Mouse (Mus musculus) large intestine, adult 2 months (tissue): Measurements from ENCODE around the gene Nf1. TPM values are rescaled to one million over a fixed set of nuclear protein-coding genes. Genes with fewer than 3 reads are reported as not detected.
A peak's percentile ranks its signal among the peaks of the same experiment; 100 is the strongest.

ENCODE experiments used
- DNase-seq: peaks from one replicate; pipeline ENCODE4 v3.0.0-alpha.2; 2012; ENCODE audit warnings: low read depth, low spot score
- WGBS: fragments of 180-500 bp; shearing (Covaris S2); methylation state at CpG from one replicate; pipeline ENCODE4 v1.1.7; 2018; 5-methylcytosine and 5-hydroxymethylcytosine counted together
- polyA plus RNA-seq: library from polyadenylated mRNA; depleted of rRNA; stranded (reverse); fragments of >200 nt; gene quantifications from 2 replicates; pipeline ENCODE4 v1.2.3, GENCODE M21; 2012

Nf1 gene
- polyA plus RNA-seq, 1 experiment, result 5.3 TPM

DNA sequence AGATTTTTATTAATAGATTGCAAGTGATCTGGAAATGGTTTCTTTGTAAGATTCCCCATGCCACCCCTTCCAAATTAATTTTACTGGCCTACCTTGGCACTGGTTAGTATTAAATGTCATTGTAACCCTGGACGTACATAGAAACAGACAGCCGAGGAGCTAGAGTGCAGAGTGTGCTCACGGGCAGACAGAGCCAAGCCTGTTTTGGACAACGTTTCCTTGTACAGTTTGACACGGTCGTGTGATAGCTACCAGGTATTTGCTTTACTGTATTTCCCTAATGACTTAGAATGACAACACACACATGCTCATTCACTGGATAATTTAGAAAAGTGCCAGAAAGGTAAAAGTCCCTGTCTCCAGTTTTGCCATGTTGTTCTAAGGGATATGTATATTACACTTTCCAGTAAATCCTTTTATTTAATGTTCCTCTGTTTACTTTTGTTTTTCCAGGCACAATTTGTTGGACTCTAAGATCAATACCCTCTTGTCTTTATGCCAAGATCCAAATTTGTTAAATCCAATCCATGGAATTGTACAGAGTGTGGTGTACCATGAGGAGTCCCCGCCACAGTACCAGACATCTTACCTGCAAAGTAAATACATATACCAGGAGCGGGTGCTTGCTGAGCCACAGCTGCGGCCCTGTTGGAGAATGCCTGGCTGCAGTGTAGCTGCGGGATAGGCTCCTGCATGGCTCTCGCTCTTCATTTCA, 228.9 kb downstream of the Nf1 start:
- DNase-seq, result no peak

DNA sequence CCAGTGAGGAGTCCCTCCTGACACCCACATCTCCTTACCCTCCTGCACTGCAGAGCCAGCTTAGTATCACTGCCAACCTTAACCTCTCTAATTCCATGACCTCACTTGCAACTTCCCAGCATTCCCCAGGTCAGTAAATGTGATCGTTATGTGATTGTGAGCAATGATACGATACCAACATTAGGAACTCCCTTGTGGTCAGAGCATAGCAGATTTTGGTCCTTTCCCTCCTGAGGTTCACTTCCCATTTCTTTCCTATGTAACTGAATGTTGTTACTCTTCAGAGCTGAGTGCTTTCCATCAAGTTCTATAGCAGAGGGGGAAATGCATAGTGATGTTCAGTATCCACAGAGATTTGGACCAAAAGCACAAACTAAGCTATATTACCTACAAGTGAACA, 230.8 kb downstream of the Nf1 start:
- DNase-seq, result no peak
- WGBS, result 91% methylated on average over 2 of the region's 2 CpGs

More for the DNA sequence above, 228.9 kb downstream of the Nf1 start:
- 73% methylated on average over 11 of the region's 11 CpGs for WGBS

GRCm38 (mm10) chr11:79573836-79574235, 234.3 kb downstream of the Nf1 start:
- 81% methylated on average over 3 of the region's 3 CpGs for WGBS
- no peak for DNase-seq

DNA sequence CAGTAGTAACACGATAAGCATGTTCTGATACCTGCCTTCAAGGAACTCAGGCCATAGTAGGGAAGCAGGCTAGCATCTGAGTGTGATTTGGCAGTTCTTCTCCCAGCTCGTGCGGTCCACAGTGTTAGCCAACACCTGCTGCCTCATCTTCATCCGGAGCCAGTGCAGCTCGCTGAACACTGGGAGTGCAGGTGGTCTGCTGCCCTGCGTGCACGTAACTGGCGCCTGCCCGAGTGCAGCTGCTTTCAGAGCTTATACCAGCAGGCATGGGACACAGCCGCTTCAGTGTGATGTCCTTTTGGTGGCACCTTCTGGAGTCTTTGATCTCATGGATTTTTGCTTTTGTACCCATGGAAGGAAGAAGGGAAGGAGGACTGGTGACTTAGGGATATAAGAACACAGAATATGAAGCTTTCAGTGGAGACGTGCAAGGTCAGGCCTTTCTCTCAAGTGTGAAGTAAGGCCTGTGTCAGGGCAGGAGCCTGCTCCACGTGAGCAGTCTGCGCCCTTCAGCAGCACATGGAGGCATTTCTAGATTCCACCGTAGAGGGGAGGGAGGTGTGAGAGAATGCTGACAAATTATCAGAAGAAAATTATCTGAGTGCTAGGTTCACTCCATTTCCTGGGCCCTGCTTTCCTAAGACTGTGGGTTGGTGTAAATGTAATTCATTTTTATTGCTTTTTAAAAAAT, 236.0 kb downstream of the Nf1 start:
- WGBS, result 91% methylated on average over 14 of the region's 14 CpGs
- no peak for DNase-seq

DNA sequence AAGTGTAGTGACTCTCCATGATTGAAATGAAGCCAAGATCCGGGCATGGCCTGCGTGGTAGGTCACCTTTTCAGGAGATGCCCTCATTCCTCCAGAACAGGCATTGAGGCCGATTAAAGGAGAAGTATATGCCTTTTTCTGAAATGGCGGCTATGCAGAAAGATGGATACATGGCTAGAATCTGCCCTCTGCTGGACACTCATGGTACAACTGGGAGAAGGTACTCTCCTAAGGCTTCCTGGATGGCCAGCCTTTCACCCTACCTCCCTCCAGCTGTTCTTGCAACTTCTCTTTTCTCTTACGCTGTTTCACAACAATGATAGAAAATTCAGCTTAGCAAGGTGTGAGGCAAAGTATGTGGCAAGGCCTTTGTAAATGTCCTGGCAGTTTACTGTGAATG, 238.2 kb downstream of the Nf1 start:
- peak; percentile 27 for DNase-seq
- WGBS, result 36% methylated on average over 5 of the region's 5 CpGs

DNA sequence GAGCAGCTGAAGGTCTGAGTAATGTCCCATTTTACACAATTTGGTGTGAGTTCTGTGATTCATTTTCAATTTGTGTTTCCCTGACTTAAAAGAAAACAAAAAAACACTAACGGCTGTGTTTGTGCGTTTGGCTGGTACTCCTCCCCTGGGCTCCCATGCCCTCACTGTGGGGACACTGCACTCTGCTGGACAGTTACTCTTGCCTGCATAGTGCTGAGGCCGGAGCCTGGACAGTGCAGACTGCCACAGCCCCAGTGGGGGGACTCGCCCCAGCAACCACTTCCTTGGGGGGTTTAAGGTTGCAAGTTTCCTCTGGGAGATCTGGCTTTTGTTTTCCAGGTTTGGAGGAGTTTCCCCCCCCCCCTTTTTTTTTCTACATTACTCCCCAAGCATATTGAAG, 241.2 kb downstream of the Nf1 start:
- no peak for DNase-seq
- WGBS, result 71% methylated on average over 4 of the region's 4 CpGs

DNA sequence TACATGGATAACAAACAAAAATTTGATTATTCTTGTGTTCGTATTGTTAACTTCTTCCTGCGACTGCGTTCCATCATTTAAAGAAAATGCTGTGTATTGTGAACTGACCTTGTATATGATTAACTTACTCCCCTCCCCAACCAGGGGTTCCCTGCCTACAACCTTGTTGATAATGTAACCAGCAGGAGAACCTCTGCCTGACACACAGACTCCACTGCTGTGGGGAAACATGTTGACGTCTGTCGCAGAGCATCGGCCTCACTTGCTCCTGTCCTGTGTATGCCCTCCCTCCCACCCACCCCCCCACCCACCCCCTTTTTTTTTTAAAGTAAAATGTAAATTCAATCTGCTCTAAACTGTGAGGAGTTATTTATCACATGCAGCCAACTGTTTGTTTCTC, 241.8 kb downstream of the Nf1 start:
- 86% methylated on average over 6 of the region's 6 CpGs for WGBS
- no peak for DNase-seq

DNA sequence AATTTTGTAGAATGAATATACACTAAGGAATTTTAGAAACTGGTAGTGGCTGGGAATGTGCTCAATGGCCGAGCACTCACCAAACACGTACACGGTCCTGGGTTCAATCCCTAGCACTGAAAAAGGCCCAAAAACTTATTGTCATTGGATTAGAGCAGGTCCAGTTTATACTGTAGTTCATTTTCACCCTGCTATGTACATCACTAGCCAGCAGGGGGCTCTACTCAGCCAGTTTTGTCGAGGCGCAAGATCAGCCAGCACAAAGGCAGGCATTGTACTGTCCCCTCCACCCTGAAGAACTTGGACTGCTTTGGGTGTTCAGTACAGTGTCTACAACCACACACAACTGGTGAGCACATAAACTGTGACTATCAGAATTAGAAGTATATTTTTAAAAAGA, 244.7 kb downstream of the Nf1 start:
- WGBS, result 4% methylated on average over 5 of the region's 5 CpGs
- DNase-seq, result peak; percentile 22

DNA sequence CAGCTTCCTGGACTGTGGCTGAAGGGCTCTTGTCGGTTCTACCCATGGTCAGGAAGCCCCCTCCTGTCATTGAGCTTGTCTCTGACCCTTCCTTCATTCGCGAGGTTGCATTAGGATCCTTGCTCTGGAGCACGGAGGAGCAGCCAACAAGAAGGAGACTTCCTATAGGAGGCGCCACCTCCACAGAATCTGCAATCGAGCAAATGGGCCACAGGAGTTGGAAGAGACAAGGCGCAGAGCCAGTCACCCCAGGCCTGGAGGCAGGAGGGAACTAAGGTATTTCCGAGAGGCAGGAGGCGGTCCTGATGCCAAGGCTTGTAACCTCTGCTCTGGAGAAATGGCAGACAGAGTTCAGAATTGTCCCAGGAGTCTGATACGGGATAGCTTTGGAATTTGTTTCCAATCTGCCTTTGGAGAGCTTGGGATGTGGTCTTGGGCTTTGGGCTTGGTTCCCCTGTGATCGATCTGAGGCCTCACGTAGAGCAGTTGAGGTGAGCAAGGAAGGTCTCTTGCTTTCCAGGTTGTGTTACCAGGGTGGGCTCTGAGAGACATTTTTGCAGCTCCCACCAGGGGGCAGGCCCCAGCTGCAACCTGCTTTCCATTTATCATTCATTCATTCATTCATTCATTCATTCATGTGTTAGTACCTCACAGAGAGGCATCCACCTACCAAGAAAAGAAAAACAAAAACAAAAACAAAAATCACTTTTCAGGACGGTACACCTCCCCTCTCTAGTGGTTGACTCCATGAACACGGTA, 250.0 kb downstream of the Nf1 start:
- 50% methylated on average over 14 of the region's 14 CpGs for WGBS
- DNase-seq, result no peak

DNA sequence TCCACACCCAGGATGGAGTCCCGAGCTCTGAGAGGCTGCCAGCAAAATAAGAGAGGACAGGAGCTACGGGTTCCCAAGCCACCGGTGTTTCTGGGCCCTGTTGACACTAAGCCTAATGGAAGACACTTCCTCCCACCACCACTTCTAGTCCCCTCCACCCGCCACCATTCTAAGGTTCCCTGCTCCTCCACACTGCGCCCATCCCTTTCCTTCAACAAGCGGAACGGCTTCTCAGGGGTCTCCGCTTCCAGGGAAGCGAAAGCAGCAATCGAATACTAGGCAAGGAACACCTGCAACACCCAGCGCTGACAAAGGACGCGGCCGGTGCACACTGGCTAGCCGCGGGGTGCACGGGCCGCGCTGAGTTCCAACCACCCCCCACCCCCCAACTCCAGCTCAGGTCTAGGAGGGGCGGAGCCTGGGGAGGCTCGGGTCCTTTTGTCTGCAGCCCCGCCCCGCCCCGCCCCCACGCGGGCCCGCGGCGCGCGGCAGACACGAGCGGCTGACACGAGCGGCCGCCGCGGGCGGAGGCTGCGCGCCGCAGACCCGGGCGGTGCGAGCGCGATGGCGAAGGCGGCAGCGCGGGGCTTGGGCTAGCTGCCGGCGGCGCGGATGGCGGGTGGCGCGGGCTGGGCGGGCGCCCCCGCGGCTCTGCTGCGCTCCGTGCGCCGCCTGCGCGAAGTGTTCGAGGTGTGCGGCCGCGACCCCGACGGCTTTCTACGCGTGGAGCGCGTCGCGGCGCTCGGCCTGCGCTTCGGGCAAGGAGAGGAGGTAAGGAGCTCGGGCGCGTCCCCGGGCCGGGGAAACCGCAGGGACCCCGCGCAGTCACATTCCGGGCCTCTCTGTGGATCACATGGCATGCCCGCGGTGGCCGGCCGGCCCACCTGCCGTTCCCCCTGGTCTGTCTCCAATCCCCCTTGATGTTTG, 251.4 kb downstream of the Nf1 start, which contains the start of gene Rab11fip4:
Gene Rab11fip4, plus strand, starts transcription at position 549 of the 927 bp plus-strand sequence.
- no peak for DNase-seq
- 2% methylated on average over 97 of the region's 98 CpGs for WGBS

DNA sequence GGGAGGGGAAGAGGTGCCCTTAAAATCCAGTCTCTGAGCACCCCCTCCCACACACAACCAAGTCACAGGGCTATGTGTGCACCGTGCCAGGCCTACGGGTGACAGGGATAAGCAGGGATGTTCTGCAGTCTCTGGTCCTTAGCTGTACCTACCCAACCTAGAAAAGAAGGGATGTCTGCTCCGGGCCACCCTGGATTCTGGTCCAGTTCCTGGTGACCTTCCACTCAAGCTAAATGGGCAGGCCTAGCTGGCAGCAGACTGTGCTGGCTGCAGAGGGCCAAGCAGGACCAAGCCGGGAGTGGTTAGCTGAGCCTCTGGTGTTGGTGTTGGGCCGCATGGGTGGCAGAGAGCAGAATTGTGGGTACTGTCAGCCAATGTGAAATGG, 252.1 kb downstream of the Nf1 start:
- no peak for DNase-seq
- WGBS, result 38% methylated on average over 5 of the region's 5 CpGs

GRCm38 (mm10) chr11:79593495-79593894, 254.0 kb downstream of the Nf1 start:
- 33% methylated on average over 11 of the region's 11 CpGs for WGBS
- no peak for DNase-seq

DNA sequence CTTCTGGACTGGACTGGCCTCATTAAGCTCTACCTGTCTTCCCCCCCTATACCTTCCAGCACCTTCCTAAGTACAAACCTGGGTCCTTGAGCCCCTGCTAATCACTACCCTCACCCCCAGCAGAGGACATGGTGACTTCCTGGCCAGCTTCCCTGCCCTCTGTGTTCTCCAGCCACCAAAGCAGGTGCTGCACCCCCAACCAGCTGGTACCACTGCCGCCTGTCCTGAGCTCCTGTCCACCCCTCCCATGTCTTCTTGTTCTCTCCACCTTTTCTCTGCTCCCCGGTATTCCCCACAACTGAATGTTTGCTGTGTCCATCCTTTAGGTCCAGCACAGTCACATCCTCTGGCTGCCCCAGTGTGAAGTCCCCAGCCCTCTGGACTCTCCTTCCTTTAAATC, 271.0 kb downstream of the Nf1 start:
- WGBS, result 68% methylated on average over 2 of the region's 2 CpGs

GRCm38 (mm10) chr11:79611011-79611666, 271.6 kb downstream of the Nf1 start:
- no peak for DNase-seq
- WGBS, result 12% methylated on average over 13 of the region's 13 CpGs

More for the DNA sequence above, 271.0 kb downstream of the Nf1 start:
- no peak for DNase-seq

DNA sequence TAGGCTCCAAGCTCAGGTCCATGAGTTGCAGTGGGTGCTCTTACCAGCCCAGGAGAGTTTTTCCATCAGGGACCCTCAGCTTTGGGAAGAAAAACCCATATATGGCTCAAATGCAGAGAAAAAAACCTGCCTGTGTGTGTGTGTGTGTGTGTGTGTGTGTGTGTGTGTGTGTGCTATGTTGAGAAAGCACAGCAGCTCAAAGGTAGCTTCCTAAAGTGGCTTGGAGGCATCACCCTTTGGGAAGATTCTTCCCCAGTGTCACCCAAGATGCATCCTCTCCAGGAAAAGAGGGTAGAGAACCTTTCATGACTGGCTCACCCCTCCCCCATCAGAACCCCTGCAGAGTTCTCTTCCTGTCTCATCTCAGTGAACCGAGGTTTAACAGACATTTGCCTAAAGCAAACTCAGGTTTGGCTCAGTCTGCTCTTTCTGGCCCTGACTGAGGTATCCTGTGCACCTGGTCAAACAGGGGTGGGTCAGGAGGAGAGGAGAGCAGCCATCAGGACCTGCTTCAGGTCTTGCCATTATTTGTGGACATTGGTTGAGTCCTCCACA, 272.6 kb downstream of the Nf1 start:
- 14% methylated on average over 1 of the region's 1 CpGs for WGBS
- DNase-seq, result no peak

- DNase-seq, result no peak
- WGBS, result 60% methylated on average over 3 of the region's 3 CpGs
Measured at GRCm38 (mm10) chr11:79613084-79613483, 273.6 kb downstream of the Nf1 start.

DNA sequence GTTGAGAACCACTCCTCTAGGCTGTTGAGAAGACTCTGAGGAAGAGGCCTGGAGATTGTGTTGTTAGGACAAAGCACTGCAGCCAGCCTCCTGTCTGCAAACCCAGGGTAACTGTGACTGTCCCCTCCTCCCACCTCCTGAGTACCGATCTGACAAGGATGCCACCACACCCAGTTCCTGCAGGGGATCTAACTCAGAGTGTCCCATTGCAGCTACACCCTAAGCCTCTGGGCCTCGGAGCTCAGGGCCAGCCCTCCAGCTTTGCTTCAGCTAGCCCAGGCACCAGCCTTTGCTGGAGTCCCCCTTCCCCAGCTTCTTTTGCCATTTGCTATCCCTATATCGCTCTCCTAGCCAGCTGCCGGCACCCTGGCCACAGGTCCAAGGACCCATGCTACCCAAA, 274.2 kb downstream of the Nf1 start:
- DNase-seq, result no peak
- WGBS, result 62% methylated on average over 4 of the region's 4 CpGs

DNA sequence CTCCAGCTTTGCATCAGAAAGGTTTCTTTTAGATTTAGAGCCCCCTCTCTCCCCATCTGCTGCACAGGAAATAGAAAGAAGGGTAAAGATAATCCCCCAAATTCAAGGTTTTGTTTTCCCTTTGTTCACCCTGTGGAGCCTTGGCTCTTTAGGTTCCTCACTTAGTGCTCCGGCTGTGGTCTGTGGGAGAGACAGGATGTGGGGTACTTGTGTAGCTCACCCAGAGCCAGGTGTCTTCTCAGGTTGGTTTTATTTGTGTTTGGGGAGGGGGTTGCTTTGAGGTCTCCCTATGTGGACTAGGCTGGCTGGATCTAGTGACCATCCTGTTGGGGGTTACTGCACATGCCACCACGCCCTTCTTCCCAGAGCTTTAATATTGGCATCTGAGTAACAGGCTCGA, 275.4 kb downstream of the Nf1 start:
- DNase-seq, result no peak
- WGBS, result 71% methylated on average over 3 of the region's 3 CpGs

GRCm38 (mm10) chr11:79615871-79616270, 276.4 kb downstream of the Nf1 start:
- WGBS, result 63% methylated on average over 5 of the region's 5 CpGs
- no peak for DNase-seq
